Mouse (Mus musculus): ENCODE results near the gene Pdzd7. TPM values are rescaled to one million over a fixed set of nuclear protein-coding genes. Genes with fewer than 3 reads are reported as not detected.

The Pdzd7 gene
- polyA plus RNA-seq, 1 experiment from 2014 or later, result 0.08 TPM

DNA sequence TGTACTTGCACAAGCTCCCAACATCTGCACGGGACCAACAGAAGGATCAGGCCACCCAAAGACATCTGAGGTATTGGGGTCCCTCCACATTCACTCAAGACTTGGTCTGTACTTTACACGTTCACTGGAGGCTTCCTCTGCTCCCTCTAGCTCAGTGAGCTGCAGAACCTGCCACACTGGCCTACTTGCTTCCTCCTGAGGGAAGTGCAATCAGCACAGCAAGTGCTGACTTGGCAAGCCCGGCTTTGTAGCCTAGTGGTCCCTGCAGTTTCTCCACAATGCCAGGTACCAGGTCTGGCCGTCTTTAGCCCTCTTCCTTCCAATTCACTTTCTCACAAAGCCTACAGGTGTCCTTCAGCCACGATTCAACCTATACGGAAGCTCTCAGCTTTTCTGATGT, 58.5 kb downstream of the Pdzd7 start:
- DNase-seq (ENCODE audit: low spot score), result no peak

DNA sequence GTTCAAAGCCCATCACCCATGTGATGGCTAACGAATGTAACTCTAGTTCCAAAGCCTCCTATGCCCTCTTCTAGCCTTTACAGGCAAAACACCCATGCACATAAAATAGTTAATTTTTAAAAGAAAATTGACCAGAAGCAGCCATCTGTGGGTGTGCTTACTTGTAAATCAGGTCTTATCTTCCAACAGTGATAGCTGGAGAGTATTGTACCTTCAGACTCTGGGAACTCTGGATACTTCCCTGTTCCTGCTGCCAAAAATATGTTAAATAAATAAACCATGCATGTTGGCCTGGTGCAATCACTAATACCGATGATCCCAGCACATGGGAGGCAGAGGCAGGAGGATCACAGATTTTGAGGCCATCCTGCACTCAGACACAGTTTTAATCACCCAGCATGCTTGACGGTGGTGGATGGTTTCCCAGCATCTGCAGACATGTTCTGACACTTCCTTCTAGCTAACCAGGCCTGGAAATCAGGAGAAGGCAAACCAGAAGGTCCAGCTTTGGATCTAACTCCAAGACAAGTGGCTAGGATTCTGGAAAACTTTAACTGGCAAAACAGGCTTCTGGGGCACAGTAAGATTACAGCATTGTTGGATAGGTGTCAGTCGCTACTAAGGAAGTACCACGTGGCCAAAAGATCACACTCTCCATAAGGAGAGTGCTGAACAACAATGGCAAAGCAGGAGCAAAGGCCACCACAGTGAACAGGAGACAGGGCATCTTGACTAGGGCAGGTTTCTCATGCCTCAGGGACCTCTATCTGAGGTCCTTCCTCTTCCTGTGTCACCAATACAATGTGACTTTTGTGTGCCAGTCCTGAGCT, 60.1 kb downstream of the Pdzd7 start:
- no peak for DNase-seq (ENCODE audit: low spot score)

DNA sequence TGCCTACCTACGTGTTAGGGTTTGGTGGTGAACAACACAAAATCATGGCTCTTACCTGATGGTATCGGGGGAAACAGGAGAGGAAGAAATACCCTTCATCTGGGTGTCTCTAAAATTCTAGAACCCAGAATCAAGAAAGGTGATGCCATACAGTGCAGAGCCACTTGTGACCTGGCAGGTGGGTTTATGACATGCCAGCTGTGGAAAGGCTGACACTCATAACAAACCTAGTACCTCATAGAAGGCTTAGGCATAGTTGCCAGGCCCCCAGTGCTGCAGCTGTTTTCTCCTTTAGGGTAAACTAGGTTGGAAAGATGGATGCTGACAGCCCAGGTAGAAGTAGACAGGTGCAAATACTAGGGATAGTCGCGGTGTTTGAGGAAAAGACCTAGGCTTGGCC, 61.1 kb downstream of the Pdzd7 start:
- DNase-seq (ENCODE audit: low spot score), result no peak

DNA sequence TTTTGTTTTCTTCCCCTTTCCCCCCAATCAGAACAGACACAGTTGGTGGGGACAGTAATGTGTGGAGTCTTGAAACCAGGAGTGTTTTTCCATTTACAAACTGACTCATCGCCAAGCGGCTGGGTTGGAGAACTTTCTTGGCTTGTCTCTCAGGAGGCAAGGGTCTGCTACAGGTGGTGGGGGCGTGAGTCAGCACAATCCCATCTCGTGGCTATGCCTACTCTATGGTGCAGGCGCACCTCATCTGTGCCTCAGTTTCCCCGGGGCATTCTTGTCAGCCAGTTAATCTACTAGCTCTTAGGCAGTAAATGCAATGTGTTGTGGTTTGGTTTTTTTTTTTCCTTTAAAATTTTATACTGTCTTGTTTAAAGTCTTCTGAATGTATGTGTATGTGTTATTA, 62.2 kb downstream of the Pdzd7 start:
- no peak for DNase-seq (ENCODE audit: low spot score)

DNA sequence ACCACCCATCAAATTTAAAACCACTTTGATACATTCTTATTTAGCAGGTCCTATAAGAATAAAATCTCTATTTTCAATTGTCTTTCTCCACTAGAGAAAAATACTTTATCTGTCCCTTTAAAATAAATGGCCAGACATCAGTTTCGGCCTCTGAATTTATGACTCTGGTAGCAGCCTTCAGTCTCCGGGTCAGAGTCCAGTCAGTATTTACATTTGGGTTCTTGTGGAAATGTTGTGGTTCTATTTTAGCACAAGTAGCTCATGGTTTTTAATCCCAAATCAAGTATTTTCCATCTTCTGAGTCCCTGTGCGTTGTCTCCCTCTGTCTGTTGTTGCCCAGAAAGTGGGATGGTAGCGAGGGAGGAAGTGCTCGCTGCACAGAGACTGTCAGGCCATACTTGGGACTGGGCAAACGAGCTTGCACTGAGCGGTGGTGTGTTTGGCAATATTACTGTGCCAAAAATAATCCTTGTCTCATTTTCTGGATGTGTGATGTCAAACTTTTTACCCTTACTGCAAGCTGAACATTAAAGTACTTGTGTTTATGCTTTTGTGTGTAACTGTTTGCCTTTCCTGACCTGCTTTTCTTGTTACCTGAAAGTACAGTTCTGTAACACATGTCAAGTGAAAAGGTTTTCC, 62.9 kb downstream of the Pdzd7 start:
- DNase-seq (ENCODE audit: low spot score), result no peak

DNA sequence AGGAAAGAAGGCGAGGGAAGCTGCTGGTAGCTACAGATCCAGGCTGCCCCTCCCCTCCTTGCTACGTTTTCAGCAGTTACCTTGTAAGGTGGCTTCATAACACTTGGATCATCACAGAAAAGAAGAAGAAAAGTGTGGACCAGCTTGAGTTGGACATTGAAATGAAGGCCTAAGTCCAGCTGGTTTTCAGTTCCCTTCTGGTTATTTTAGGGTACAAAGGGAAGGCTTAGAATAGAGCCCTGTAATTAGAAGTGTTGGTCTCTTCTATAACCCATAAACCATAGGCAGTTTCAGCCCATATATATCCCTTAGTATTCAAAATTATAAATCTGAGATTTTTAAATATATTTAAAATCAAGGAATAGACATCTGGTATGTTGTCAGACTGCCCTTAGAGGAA, 64.7 kb downstream of the Pdzd7 start:
- DNase-seq (ENCODE audit: low spot score), result no peak

DNA sequence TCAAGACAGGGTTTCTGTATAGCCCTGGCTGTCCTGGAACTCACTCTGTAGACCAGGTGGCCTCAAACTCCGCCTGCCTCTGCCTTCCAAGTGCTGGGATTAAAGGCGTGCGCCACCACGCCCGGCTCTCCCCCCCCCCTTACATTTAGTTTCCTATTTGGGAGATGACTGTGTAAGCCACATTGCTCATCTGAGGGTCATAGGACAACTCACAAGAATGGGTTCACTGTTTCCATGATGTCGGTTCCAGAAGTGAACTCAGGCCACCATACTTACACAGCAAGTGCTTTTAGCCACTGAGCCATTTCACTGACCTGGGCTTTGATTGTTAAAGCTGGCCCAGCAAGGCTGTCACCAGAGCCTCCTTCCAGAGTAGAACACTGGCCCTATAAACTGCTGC, 68.4 kb downstream of the Pdzd7 start:
- no peak for DNase-seq (ENCODE audit: low spot score)

Other genes with a start within 250 kb of the Pdzd7 start
- 16.7 and 17.3 TPM in 2 replicates for gene Slf2, start 114.6 kb downstream of the Pdzd7 start, polyA plus RNA-seq (2015; fragmentation: Nextera tagmentation; extraction: Ambion mirVana)
- gene Sema4g, start 56.6 kb downstream of the Pdzd7 start, polyA plus RNA-seq (2015; fragmentation: Nextera tagmentation; extraction: Ambion mirVana), result 0.62 and 1.2 TPM in 2 replicates
- 13.4 and 15.5 TPM in 2 replicates for gene Twnk, start 40.1 kb downstream of the Pdzd7 start, polyA plus RNA-seq (2015; fragmentation: Nextera tagmentation; extraction: Ambion mirVana)
- 89.1 and 102 TPM in 2 replicates for gene Mrpl43, start 39.3 kb downstream of the Pdzd7 start, polyA plus RNA-seq (2015; fragmentation: Nextera tagmentation; extraction: Ambion mirVana)
- 12.5 and 13.2 TPM in 2 replicates for gene Lzts2, start 31.3 kb downstream of the Pdzd7 start, polyA plus RNA-seq (2015; fragmentation: Nextera tagmentation; extraction: Ambion mirVana)
- gene Sfxn3, start 1.8 kb upstream of the Pdzd7 start, polyA plus RNA-seq (2015; fragmentation: Nextera tagmentation; extraction: Ambion mirVana), result 17.4 and 17.9 TPM in 2 replicates
- 9.0 and 10.8 TPM in 2 replicates for gene Kazald1, start 29.5 kb upstream of the Pdzd7 start, polyA plus RNA-seq (2015; fragmentation: Nextera tagmentation; extraction: Ambion mirVana)
- 0.07 and 0.15 TPM in 2 replicates for gene Tlx1, start 105.0 kb upstream of the Pdzd7 start, polyA plus RNA-seq (2015; fragmentation: Nextera tagmentation; extraction: Ambion mirVana)
- gene Lbx1, start 190.1 kb upstream of the Pdzd7 start, polyA plus RNA-seq (2015; fragmentation: Nextera tagmentation; extraction: Ambion mirVana), result not detected in 2 replicates

All from thymus, postnatal 0 days (tissue).